Mouse (Mus musculus): ENCODE measurements around the gene Rps6kl1. TPM values are rescaled to one million over a fixed set of nuclear protein-coding genes. Genes with fewer than 3 reads are reported as not detected.

Gene Rps6kl1
- 2.4 and 2.6 TPM in 2 replicates for polyA plus RNA-seq (2015; fragmentation: Nextera tagmentation; extraction: Ambion mirVana)

GRCm38 (mm10) chr12:85151002-85151774, at the start of gene Rps6kl1:
Rps6kl1 (minus strand) TSS chr12:85151264.
- peak; percentile 80 for ATAC-seq
- Histone ChIP-seq H3K27me3 (replicated peaks) (0 out of 2 replicates have a peak, but pooled peaks cover 8% of the 10 kb centered on the region), H3K36me3 (no peaks in the 10 kb centered on the region), H3K4me2 (replicated peaks) (peak within 1 kb of the TSS; percentile 59), H3K9ac (0 out of 2 replicates have a peak within 1 kb of the TSS, but pooled peaks have one; percentile 15), H3K4me1 (replicated peaks) (0 out of 2 replicates have a peak, but pooled peaks cover 7% of the 10 kb centered on the region), H3K4me3 (replicated peaks) (peak within 1 kb of the TSS; percentile 29), H3K27ac (no peak within 1 kb of the TSS), H3K9me3 (no peaks in the 10 kb centered on the region)
- 13% methylated on average over 28 of the region's 28 CpGs for WGBS

- no peak for ATAC-seq
- Histone ChIP-seq H3K4me2 (replicated peaks) (no peak overlapping the region), H3K27ac (no peak overlapping the region), H3K9ac (no peak overlapping the region), H3K36me3 (no peaks in the 10 kb centered on the region), H3K9me3 (no peaks in the 10 kb centered on the region), H3K4me3 (replicated peaks) (no peak overlapping the region), H3K4me1 (replicated peaks) (peaks cover 39% of the 10 kb centered on the region), H3K27me3 (replicated peaks) (no peaks in the 10 kb centered on the region)
- WGBS: 92% methylated on average over 1 of the region's 1 CpGs
Observed at GRCm38 (mm10) chr12:85199954-85200353, 48.9 kb upstream of the Rps6kl1 start.

GRCm38 (mm10) chr12:85197936-85198335, 46.9 kb upstream of the Rps6kl1 start:
- Histone ChIP-seq H3K27me3 (replicated peaks) (no peaks in the 10 kb centered on the region), H3K9ac (no peak overlapping the region), H3K36me3 (no peaks in the 10 kb centered on the region), H3K4me3 (replicated peaks) (no peak overlapping the region), H3K27ac (no peak overlapping the region), H3K9me3 (no peaks in the 10 kb centered on the region), H3K4me2 (replicated peaks) (no peak overlapping the region), H3K4me1 (replicated peaks) (peaks cover 56% of the 10 kb centered on the region)
- WGBS: 34% methylated on average over 8 of the region's 8 CpGs
- ATAC-seq: no peak

GRCm38 (mm10) chr12:85197371-85197770, 46.3 kb upstream of the Rps6kl1 start:
- WGBS: 53% methylated on average over 7 of the region's 7 CpGs
- 0 out of 2 replicates have a peak overlapping the region, but pooled peaks have one; percentile 32 for H3K27ac ChIP-seq
- no peak overlapping the region for H3K9ac ChIP-seq
- H3K4me1 ChIP-seq (replicated peaks): peaks cover 61% of the 10 kb centered on the region
- no peaks in the 10 kb centered on the region for H3K27me3 ChIP-seq (replicated peaks)
- no peaks in the 10 kb centered on the region for H3K9me3 ChIP-seq
- H3K4me3 ChIP-seq (replicated peaks): no peak overlapping the region
- no peak overlapping the region for H3K4me2 ChIP-seq (replicated peaks)
- no peaks in the 10 kb centered on the region for H3K36me3 ChIP-seq
- no peak for ATAC-seq

- peaks cover 59% of the 10 kb centered on the region for H3K4me1 ChIP-seq (replicated peaks)
- ATAC-seq: no peak
- H3K9me3 ChIP-seq: no peaks in the 10 kb centered on the region
- H3K27me3 ChIP-seq (replicated peaks): no peaks in the 10 kb centered on the region
- H3K27ac ChIP-seq: no peak overlapping the region
- H3K4me3 ChIP-seq (replicated peaks): no peak overlapping the region
- H3K9ac ChIP-seq: no peak overlapping the region
- no peak overlapping the region for H3K4me2 ChIP-seq (replicated peaks)
- no peaks in the 10 kb centered on the region for H3K36me3 ChIP-seq
- 64% methylated on average over 10 of the region's 10 CpGs for WGBS
Observed at GRCm38 (mm10) chr12:85196191-85196590, 45.1 kb upstream of the Rps6kl1 start.

- ATAC-seq: no peak
- 56% methylated on average over 5 of the region's 5 CpGs for WGBS
- Histone ChIP-seq H3K4me2 (replicated peaks) (no peak overlapping the region), H3K27ac (peak overlapping the region; percentile 36; the same call in 1 of the 2 replicates), H3K9ac (no peak overlapping the region), H3K36me3 (no peaks in the 10 kb centered on the region), H3K4me1 (replicated peaks) (peaks cover 54% of the 10 kb centered on the region), H3K9me3 (no peaks in the 10 kb centered on the region), H3K4me3 (replicated peaks) (no peak overlapping the region), H3K27me3 (replicated peaks) (no peaks in the 10 kb centered on the region)
Observed at GRCm38 (mm10) chr12:85195086-85195485, 44.0 kb upstream of the Rps6kl1 start.

- peak overlapping the region; percentile 76 for H3K27ac ChIP-seq
- ATAC-seq: peak; percentile 69
- no peak overlapping the region for H3K9ac ChIP-seq
- peaks cover 54% of the 10 kb centered on the region for H3K4me1 ChIP-seq (replicated peaks)
- H3K36me3 ChIP-seq: no peaks in the 10 kb centered on the region
- H3K27me3 ChIP-seq (replicated peaks): no peaks in the 10 kb centered on the region
- no peaks in the 10 kb centered on the region for H3K9me3 ChIP-seq
- no peak overlapping the region for H3K4me2 ChIP-seq (replicated peaks)
- WGBS: 21% methylated on average over 4 of the region's 4 CpGs
- H3K4me3 ChIP-seq (replicated peaks): no peak overlapping the region
Observed at GRCm38 (mm10) chr12:85194623-85195018, 43.6 kb upstream of the Rps6kl1 start.

- Histone ChIP-seq H3K9me3 (no peaks in the 10 kb centered on the region), H3K4me1 (replicated peaks) (peaks cover 54% of the 10 kb centered on the region), H3K27ac (peak overlapping the region; percentile 76), H3K4me2 (replicated peaks) (no peak overlapping the region), H3K27me3 (replicated peaks) (no peaks in the 10 kb centered on the region), H3K4me3 (replicated peaks) (no peak overlapping the region), H3K9ac (no peak overlapping the region), H3K36me3 (no peaks in the 10 kb centered on the region)
- 83% methylated on average over 11 of the region's 11 CpGs for WGBS
- peak; percentile 16 for ATAC-seq
Observed at GRCm38 (mm10) chr12:85193923-85194622, 43.0 kb upstream of the Rps6kl1 start.

- no peak overlapping the region for H3K4me3 ChIP-seq (replicated peaks)
- H3K9me3 ChIP-seq: no peaks in the 10 kb centered on the region
- peak overlapping the region; percentile 28; the same call in 1 of the 2 replicates for H3K4me2 ChIP-seq (replicated peaks)
- no peaks in the 10 kb centered on the region for H3K36me3 ChIP-seq
- H3K27ac ChIP-seq: no peak overlapping the region
- peaks cover 54% of the 10 kb centered on the region for H3K4me1 ChIP-seq (replicated peaks)
- no peaks in the 10 kb centered on the region for H3K27me3 ChIP-seq (replicated peaks)
- H3K9ac ChIP-seq: no peak overlapping the region
- WGBS: 86% methylated on average over 10 of the region's 10 CpGs
- no peak for ATAC-seq
Observed at GRCm38 (mm10) chr12:85193146-85193545, 42.1 kb upstream of the Rps6kl1 start.

GRCm38 (mm10) chr12:85192461-85193108, 41.5 kb upstream of the Rps6kl1 start:
- Histone ChIP-seq H3K4me2 (replicated peaks) (peak overlapping the region; percentile 28), H3K27me3 (replicated peaks) (no peaks in the 10 kb centered on the region), H3K27ac (no peak overlapping the region), H3K36me3 (no peaks in the 10 kb centered on the region), H3K9me3 (no peaks in the 10 kb centered on the region), H3K9ac (no peak overlapping the region), H3K4me1 (replicated peaks) (peaks cover 49% of the 10 kb centered on the region), H3K4me3 (replicated peaks) (no peak overlapping the region)
- WGBS: 21% methylated on average over 19 of the region's 19 CpGs
- peak; percentile 58 for ATAC-seq

GRCm38 (mm10) chr12:85190290-85190689, 39.2 kb upstream of the Rps6kl1 start:
- Histone ChIP-seq H3K27me3 (replicated peaks) (no peaks in the 10 kb centered on the region), H3K4me1 (replicated peaks) (peaks cover 34% of the 10 kb centered on the region), H3K27ac (no peak overlapping the region), H3K4me3 (replicated peaks) (no peak overlapping the region), H3K9me3 (no peaks in the 10 kb centered on the region), H3K4me2 (replicated peaks) (no peak overlapping the region), H3K9ac (no peak overlapping the region), H3K36me3 (no peaks in the 10 kb centered on the region)
- 73% methylated on average over 7 of the region's 7 CpGs for WGBS
- no peak for ATAC-seq

GRCm38 (mm10) chr12:85186361-85186760, 35.3 kb upstream of the Rps6kl1 start:
- ATAC-seq: 0 out of 2 replicates have a peak, but pooled peaks have one; percentile 44
- Histone ChIP-seq H3K9me3 (no peaks in the 10 kb centered on the region), H3K36me3 (no peaks in the 10 kb centered on the region), H3K4me2 (replicated peaks) (no peak overlapping the region), H3K4me1 (replicated peaks) (peaks cover 20% of the 10 kb centered on the region), H3K27ac (peak overlapping the region; percentile 38), H3K9ac (no peak overlapping the region), H3K4me3 (replicated peaks) (no peak overlapping the region), H3K27me3 (replicated peaks) (no peaks in the 10 kb centered on the region)
- WGBS: 59% methylated on average over 7 of the region's 7 CpGs
